Mouse (Mus musculus) forebrain, embryonic 13.5 days (tissue): ENCODE measurements around the gene Opn3. TPM values are rescaled to one million over a fixed set of nuclear protein-coding genes. Genes with fewer than 3 reads are reported as not detected.

Experiments
- ATAC-seq: fragments of 200-750 bp; cut with Nextera tagmentation; 2 replicates; pipeline ENCODE4 v1.8.0; 2017
- H3K27ac ChIP-seq: fragments of 300-500 bp; sonication (generic); 2 replicates; pipeline ENCODE4 v1.5.1; 2015; ENCODE audit warnings: inconsistent platforms, mild to moderate bottlenecking, moderate library complexity
- H3K27me3 ChIP-seq: fragments of 300-500 bp; sonication (generic); 2 replicates; pipeline ENCODE4 v1.6.1; 2015; ENCODE audit warnings: mild to moderate bottlenecking, inconsistent platforms
- H3K36me3 ChIP-seq: fragments of 300-500 bp; sonication (generic); 2 replicates; pipeline ENCODE4 v1.6.1; 2015; ENCODE audit warnings: mild to moderate bottlenecking, inconsistent platforms; ENCODE audit not compliant: poor library complexity, severe bottlenecking
- H3K4me1 ChIP-seq: fragments of 300-500 bp; sonication (generic); 2 replicates; pipeline ENCODE4 v1.6.1; 2015; ENCODE audit warnings: inconsistent platforms
- H3K4me2 ChIP-seq: fragments of 300-500 bp; sonication (generic); 2 replicates; pipeline ENCODE4 v1.6.1; 2015; ENCODE audit warnings: inconsistent platforms, mild to moderate bottlenecking, moderate library complexity
- H3K4me3 ChIP-seq: fragments of 300-500 bp; sonication (generic); 2 replicates; pipeline ENCODE4 v1.5.1; 2015; ENCODE audit warnings: mild to moderate bottlenecking, inconsistent platforms
- H3K9ac ChIP-seq: fragments of 300-500 bp; sonication (generic); 2 replicates; pipeline ENCODE4 v1.6.1; 2015; ENCODE audit warnings: mild to moderate bottlenecking, inconsistent platforms
- H3K9me3 ChIP-seq: fragments of 300-500 bp; sonication (generic); replicated peaks from 2 replicates; pipeline ENCODE4 v1.6.1; 2016; ENCODE audit warnings: inconsistent platforms
- WGBS: fragments of 180-500 bp; shearing (Covaris S2); methylation state at CpG from one replicate; pipeline ENCODE4 v1.1.7; 2015; 5-methylcytosine and 5-hydroxymethylcytosine counted together
- polyA plus RNA-seq: library from polyadenylated mRNA; unstranded; fragments of >200 nt; fragmentation: Nextera tagmentation; extraction: Ambion mirVana; gene quantifications from 2 replicates; pipeline ENCODE4 v1.2.1, GENCODE M21; 2015

Gene Opn3
- polyA plus RNA-seq: 4.8 and 5.6 TPM in 2 replicates

- WGBS: under 1% methylated on average over 37 of the region's 73 CpGs
- Histone ChIP-seq H3K9me3 (no peaks in the 10 kb centered on the region), H3K4me1 (peaks cover 20% of the 10 kb centered on the region), H3K4me3 (peak within 1 kb of the TSS; percentile 74), H3K36me3 (peaks cover 8% of the 10 kb centered on the region), H3K9ac (peak within 1 kb of the TSS; percentile 84), H3K4me2 (peak within 1 kb of the TSS; percentile 82), H3K27me3 (no peaks in the 10 kb centered on the region), H3K27ac (peak within 1 kb of the TSS; percentile 85)
- peak; percentile 97 for ATAC-seq
These were observed at the start of gene Opn3, which contains the start of gene Chml for GRCm38 (mm10) chr1:175692246-175692996. TSS of gene Opn3 (minus strand) at chr1:175692776. TSS of gene Chml (minus strand) at chr1:175692901.

- Histone ChIP-seq H3K9me3 (no peaks in the 10 kb centered on the region), H3K4me1 (no peaks in the 10 kb centered on the region), H3K4me3 (no peak overlapping the region), H3K9ac (no peak overlapping the region), H3K4me2 (no peak overlapping the region), H3K27me3 (no peaks in the 10 kb centered on the region), H3K36me3 (no peaks in the 10 kb centered on the region), H3K27ac (no peak overlapping the region)
- 50% methylated on average over 7 of the region's 7 CpGs for WGBS
- 0 out of 2 replicates have a peak, but pooled peaks have one; percentile 27 for ATAC-seq
These were observed 33.2 kb upstream of the Opn3 start for GRCm38 (mm10) chr1:175725771-175726170.

- WGBS: 95% methylated on average over 9 of the region's 9 CpGs
- ATAC-seq: no peak
- H3K9ac ChIP-seq: no peak overlapping the region
- H3K4me3 ChIP-seq: no peak overlapping the region
- no peaks in the 10 kb centered on the region for H3K9me3 ChIP-seq
- no peaks in the 10 kb centered on the region for H3K27me3 ChIP-seq
- H3K36me3 ChIP-seq: no peaks in the 10 kb centered on the region
- H3K27ac ChIP-seq: no peak overlapping the region
- no peak overlapping the region for H3K4me2 ChIP-seq
- H3K4me1 ChIP-seq: no peaks in the 10 kb centered on the region
These were observed 24.3 kb upstream of the Opn3 start for GRCm38 (mm10) chr1:175716832-175717231.

GRCm38 (mm10) chr1:175712338-175712909, 19.8 kb upstream of the Opn3 start:
- Histone ChIP-seq H3K9me3 (no peaks in the 10 kb centered on the region), H3K4me1 (no peaks in the 10 kb centered on the region), H3K36me3 (no peaks in the 10 kb centered on the region), H3K27me3 (no peaks in the 10 kb centered on the region), H3K4me2 (no peak overlapping the region), H3K27ac (no peak overlapping the region), H3K4me3 (no peak overlapping the region), H3K9ac (no peak overlapping the region)
- WGBS: 82% methylated on average over 11 of the region's 11 CpGs
- no peak for ATAC-seq

GRCm38 (mm10) chr1:175708013-175708412, 15.4 kb upstream of the Opn3 start:
- Histone ChIP-seq H3K4me2 (no peak overlapping the region), H3K27ac (no peak overlapping the region), H3K27me3 (no peaks in the 10 kb centered on the region), H3K36me3 (no peaks in the 10 kb centered on the region), H3K4me3 (no peak overlapping the region), H3K4me1 (no peaks in the 10 kb centered on the region), H3K9ac (no peak overlapping the region), H3K9me3 (no peaks in the 10 kb centered on the region)
- ATAC-seq: no peak

- H3K27ac ChIP-seq: no peak overlapping the region
- H3K4me1 ChIP-seq: no peaks in the 10 kb centered on the region
- H3K4me3 ChIP-seq: no peak overlapping the region
- no peak for ATAC-seq
- no peaks in the 10 kb centered on the region for H3K27me3 ChIP-seq
- H3K9me3 ChIP-seq: no peaks in the 10 kb centered on the region
- H3K9ac ChIP-seq: no peak overlapping the region
- no peaks in the 10 kb centered on the region for H3K36me3 ChIP-seq
- no peak overlapping the region for H3K4me2 ChIP-seq
- WGBS: 88% methylated on average over 5 of the region's 5 CpGs
These were observed 15.0 kb upstream of the Opn3 start for GRCm38 (mm10) chr1:175707599-175707998.

GRCm38 (mm10) chr1:175701145-175701544, 8.6 kb upstream of the Opn3 start:
- Histone ChIP-seq H3K4me2 (no peak overlapping the region), H3K36me3 (no peaks in the 10 kb centered on the region), H3K9ac (no peak overlapping the region), H3K27ac (no peak overlapping the region), H3K9me3 (no peaks in the 10 kb centered on the region), H3K4me3 (no peak overlapping the region), H3K27me3 (no peaks in the 10 kb centered on the region), H3K4me1 (no peaks in the 10 kb centered on the region)
- whole genome bisulfite sequencing: 81% methylated on average over 4 of the region's 4 CpGs
- ATAC-seq: no peak

- Histone ChIP-seq H3K4me1 (no peaks in the 10 kb centered on the region), H3K36me3 (no peaks in the 10 kb centered on the region), H3K9me3 (no peaks in the 10 kb centered on the region), H3K27me3 (no peaks in the 10 kb centered on the region), H3K27ac (no peak overlapping the region), H3K4me3 (no peak overlapping the region), H3K9ac (no peak overlapping the region), H3K4me2 (no peak overlapping the region)
- ATAC-seq: no peak
- 41% methylated on average over 4 of the region's 4 CpGs for WGBS
These were observed 7.2 kb upstream of the Opn3 start for GRCm38 (mm10) chr1:175699796-175700195.

GRCm38 (mm10) chr1:175699375-175699774, 6.8 kb upstream of the Opn3 start:
- 79% methylated on average over 3 of the region's 3 CpGs for WGBS
- no peak overlapping the region for H3K4me2 ChIP-seq
- H3K9ac ChIP-seq: no peak overlapping the region
- ATAC-seq: no peak
- no peaks in the 10 kb centered on the region for H3K4me1 ChIP-seq
- H3K4me3 ChIP-seq: no peak overlapping the region
- no peaks in the 10 kb centered on the region for H3K27me3 ChIP-seq
- no peaks in the 10 kb centered on the region for H3K9me3 ChIP-seq
- H3K27ac ChIP-seq: no peak overlapping the region
- no peaks in the 10 kb centered on the region for H3K36me3 ChIP-seq

GRCm38 (mm10) chr1:175698293-175698692, 5.7 kb upstream of the Opn3 start, which contains the start of gene Wdr64:
TSS of gene Wdr64 (plus strand) at chr1:175698593.
- no peak within 1 kb of the TSS for H3K4me2 ChIP-seq
- no peak within 1 kb of the TSS for H3K4me3 ChIP-seq
- H3K27me3 ChIP-seq: no peaks in the 10 kb centered on the region
- no peaks in the 10 kb centered on the region for H3K4me1 ChIP-seq
- WGBS: 54% methylated on average over 1 of the region's 1 CpGs
- H3K9ac ChIP-seq: no peak within 1 kb of the TSS
- H3K36me3 ChIP-seq: no peaks in the 10 kb centered on the region
- H3K9me3 ChIP-seq: no peaks in the 10 kb centered on the region
- no peak within 1 kb of the TSS for H3K27ac ChIP-seq
- no peak for ATAC-seq

GRCm38 (mm10) chr1:175693429-175693960, 919 bp upstream of the Opn3 start:
- 39% methylated on average over 12 of the region's 12 CpGs for WGBS
- Histone ChIP-seq H3K4me3 (peak overlapping the region; percentile 74), H3K9me3 (no peaks in the 10 kb centered on the region), H3K36me3 (no peaks in the 10 kb centered on the region), H3K4me1 (peaks cover 20% of the 10 kb centered on the region), H3K27me3 (no peaks in the 10 kb centered on the region), H3K4me2 (peak overlapping the region; percentile 82), H3K9ac (no peak overlapping the region), H3K27ac (no peak overlapping the region)
- peak; percentile 6; the same call in 1 of the 2 replicates for ATAC-seq

GRCm38 (mm10) chr1:175692997-175693361, 403 bp upstream of the Opn3 start:
- no peak; the same call in 1 of the 2 replicates for ATAC-seq
- under 1% methylated on average over 17 of the region's 17 CpGs for WGBS
- no peak overlapping the region for H3K27ac ChIP-seq

More at GRCm38 (mm10) chr1:175692997-175693361, 403 bp upstream of the Opn3 start:
- H3K9me3 ChIP-seq: no peaks in the 10 kb centered on the region
- peaks cover 3% of the 10 kb centered on the region; the same call in 1 of the 2 replicates for H3K36me3 ChIP-seq
- H3K9ac ChIP-seq: no peak overlapping the region
- H3K4me3 ChIP-seq: peak overlapping the region; percentile 74
- H3K27me3 ChIP-seq: no peaks in the 10 kb centered on the region
- peaks cover 20% of the 10 kb centered on the region for H3K4me1 ChIP-seq
- peak overlapping the region; percentile 82 for H3K4me2 ChIP-seq
